Mouse (Mus musculus) layer of hippocampus, postnatal 14 days (tissue): ENCODE results near the gene Vmn1r219. TPM values are rescaled to one million over a fixed set of nuclear protein-coding genes. Genes with fewer than 3 reads are reported as not detected.
"Not testable (repeated sequence)": the region's sequence is repeated elsewhere in the genome, so short reads cannot be mapped to it uniquely, and the experiment has no call there.

Experiments used
- DNase-seq, 2 experiments: peaks; one replicate each; pipeline ENCODE4 v3.0.0; 2021 to 2022; ENCODE audit warnings: low spot score in 2 of 2, mixed read lengths in 1 of 2
- long read RNA-seq, 2 experiments: library from polyadenylated mRNA; stranded (forward); transcript quantifications; one replicate each; pipeline ENCODE4 v2.0.0; 2021
- total RNA-seq, 2 experiments: library from RNA; stranded (reverse); gene quantifications; 2 replicates each; pipeline ENCODE4 v1.2.3; 2021

The Vmn1r219 gene
- total RNA-seq, result not detected
- long read RNA-seq, experiment 1, result 0 reads
- long read RNA-seq, experiment 2, result 0 reads

DNA sequence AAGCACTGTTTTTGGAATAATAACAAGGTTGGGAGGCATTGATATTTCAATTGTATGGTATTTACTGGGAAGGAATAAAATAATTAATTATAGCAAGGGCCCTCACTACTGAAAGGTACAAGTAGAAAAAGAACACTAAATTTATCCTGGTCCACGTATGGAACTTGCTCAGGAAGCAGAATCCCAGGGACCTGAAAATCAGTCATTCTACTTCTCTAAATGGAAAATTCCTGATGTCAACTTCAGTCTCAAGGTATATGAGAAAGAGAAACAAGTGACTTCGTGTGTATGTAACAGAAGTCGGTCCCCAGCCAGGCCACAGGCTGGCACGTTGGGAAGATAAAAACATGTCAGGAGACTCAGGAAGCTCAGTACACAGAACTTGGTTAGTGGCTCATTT is at the start of gene Vmn1r219:
Gene Vmn1r219, plus strand, starts transcription at position 301 of the 400 bp plus-strand sequence.
- DNase-seq, result no peak

DNA sequence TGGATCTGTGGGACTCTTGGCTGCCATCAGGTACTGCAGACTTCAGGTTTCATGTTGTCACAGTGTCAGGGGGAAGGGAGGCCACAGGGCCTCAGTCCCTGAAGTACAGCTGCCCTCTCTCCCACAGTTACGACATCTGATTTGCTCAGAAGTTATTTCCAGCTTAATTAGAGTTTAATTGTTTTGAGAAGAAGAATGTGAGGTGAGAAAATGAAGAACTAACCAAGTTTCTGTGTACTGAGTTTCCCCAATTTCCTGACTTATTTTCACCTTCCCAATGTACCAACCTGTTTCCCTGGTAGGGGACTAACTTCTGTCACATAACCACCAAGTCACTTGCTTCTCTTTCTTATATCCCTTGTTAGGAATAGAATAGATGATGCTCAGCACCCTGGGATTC is 41.0 kb upstream of the Vmn1r219 start, which contains the start of gene Vmn1r217:
Gene Vmn1r217, minus strand, starts transcription at position 101 of the 400 bp plus-strand sequence.
- not testable (repeated sequence) for DNase-seq

DNA sequence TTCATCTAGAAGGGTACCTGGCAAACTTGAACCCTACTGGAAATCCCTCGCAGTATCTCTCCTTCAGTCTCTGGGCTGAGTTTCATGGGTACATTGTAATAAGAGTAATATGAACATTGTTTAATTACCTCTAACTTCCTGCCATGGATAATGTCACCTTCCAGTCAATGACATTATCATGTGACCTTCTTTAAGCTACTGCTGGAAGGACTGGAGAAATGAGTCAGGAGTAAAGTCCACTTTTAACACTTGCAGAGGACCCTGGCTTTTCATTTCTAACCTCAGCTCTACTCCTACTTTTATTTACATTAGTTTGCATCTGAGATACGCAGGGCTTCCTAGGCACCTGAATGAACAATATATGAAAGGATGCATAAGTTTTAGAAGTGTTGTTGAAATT is 38.5 kb upstream of the Vmn1r219 start:
- DNase-seq, result no peak

DNA sequence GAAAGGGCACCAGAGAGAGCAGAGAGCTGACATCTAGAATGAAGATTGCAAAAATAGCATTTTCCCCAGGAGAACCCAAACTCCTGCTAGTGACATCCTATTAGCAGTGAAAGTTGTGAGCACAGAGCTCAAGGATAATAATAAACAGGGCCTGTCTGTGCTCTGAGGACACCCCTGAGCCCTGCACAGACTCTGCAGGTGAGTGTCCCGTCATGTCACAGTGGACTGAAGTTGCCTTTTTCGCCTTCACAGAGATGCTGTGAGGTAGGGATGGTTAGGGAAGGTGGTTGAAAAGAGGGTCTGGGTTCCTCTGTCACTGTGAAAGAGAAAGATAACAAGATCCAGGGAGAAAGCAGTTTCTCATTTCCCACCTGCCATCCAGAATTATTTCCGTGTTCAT is 26.0 kb upstream of the Vmn1r219 start, which contains the start of gene Vmn1r218:
Gene Vmn1r218, plus strand, starts transcription at position 57 of the 400 bp plus-strand sequence.
- no peak for DNase-seq

DNA sequence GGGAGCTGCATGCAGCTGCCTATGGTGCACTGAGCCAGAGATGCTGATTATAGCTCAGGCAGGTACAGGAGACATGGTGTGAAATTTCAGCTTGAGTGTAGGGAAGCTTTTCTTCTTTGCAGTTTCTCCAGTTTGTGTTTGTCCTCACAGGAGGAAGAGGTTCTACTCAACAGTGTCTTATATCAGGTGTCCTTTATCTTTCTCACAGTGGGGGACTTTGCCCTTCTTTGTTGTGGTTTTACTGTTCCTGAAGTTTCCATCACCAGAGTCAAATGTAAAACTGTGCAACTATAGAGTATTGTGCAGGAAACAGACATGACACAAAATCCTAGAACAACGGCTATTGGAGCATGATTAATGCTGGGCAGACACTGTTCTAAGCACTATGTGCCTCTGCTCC is 25.6 kb upstream of the Vmn1r219 start:
- DNase-seq, result no peak

DNA sequence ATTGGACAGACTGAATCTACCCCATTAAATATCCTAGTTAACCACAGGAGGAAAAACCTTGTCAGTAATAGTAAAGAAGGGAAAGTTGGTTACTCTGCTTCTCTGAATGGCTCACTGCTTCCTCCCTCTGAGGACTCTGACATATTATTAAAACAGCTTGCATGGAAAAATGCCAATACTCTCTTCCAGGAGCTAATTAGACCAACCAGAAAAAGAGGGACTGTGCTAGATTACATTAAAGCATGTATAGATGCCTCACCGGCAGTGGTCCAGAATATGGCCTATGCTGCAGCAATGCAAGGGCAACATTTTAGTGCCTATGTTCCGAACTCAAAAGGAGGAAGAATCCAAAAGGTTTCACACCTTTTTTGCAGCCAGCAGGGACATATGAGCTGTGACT is 20.2 kb upstream of the Vmn1r219 start:
- peak; percentile 24 to 63 for DNase-seq

DNA sequence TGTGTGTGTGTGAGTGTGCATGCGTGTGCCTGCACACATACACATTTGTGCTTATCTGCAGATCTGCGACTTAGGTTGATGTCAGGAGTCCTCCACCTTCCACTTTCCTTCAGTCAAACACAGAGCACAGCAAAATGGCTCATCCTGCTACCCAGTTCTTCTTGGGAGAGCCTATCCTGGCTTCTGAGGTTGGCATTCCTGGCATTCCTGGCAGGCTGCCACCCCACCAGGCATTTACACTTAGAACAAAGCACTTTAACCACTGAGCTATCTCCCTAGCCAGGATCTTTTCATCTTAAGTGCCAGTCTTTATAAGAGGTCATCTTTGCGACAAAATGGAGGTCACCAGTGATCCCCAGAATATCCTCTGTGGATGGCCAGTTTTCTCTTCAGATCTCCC is 1.3 kb upstream of the Vmn1r219 start:
- DNase-seq, result no peak

DNA sequence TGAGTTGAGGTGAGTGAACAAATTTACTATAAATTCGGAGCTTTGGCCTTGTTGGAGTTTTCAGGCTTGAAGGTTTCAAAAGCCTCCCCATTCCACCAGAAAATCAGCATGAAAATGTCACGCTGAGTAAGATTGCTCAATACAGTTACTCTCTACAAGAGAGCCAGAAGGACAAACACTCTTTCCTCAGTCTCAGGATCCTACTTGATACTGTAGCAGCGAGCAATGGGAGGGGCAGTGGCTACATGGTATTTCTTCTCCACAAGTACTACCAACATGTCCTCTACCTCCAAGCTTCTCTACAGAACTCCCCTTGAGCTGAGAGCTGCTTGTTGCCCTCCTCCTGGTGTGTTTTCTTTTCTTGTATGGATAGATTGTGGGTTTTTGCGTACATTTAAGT is 7.4 kb downstream of the Vmn1r219 start:
- not testable (repeated sequence) for DNase-seq

DNA sequence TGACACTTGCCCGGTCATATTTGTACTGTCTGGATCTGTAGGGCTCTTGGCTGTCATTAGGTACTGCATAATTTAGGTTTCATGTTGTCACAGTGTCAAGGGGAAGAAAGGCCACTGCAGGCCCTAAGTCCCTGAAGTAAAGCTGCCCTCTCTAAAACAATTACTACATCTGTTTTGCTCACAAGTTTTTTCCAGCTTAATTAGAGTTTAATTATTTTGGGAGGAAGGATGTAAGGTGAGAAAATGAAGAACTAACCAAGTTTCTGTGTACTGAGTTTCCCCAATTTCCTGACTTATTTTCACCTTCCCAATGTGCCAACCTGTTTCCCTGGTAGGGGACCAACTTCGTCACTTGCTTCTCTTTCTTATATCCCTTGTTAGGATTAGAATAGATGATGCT is 28.8 kb downstream of the Vmn1r219 start, which contains the start of gene Vmn1r220:
Gene Vmn1r220, minus strand, starts transcription at position 101 of the 400 bp plus-strand sequence.
- no peak for DNase-seq

DNA sequence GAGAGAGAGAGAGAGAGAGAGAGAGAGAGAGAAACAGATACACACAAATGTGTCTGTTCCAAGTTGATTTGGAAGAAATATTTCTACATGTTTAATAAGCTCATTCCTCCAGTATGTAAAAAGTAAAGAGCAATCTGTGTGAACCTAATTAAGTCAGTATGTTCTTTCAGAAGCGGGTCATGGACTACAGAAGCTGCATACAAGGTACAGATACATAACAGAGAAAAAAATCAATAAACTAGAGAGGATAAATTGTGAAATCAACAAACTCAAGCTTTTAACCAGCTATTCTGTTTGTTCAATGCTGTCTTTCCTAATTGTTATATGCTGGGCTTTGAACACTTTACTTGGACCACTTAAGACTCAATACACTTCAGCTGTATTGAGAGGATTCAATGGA is 44.8 kb downstream of the Vmn1r219 start:
- not testable (repeated sequence) for DNase-seq

DNA sequence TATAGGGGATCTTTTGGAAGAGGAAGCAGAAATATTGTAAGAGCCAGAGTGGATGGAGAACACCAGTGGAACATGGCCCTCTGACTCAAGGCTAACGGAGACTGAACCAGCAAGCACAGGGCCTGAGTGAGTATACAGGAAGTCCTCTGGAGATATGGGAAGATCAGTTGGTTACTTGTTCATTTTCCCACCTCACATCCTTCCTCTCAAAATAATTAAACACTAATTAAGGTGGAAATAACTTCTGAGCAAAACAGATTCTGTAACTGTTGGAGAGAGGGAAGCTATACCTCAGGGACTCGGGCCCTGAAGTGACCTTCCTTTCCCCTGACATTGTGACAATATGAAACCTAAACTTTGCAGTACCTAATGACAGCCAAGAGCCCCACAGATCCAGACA is 54.7 kb downstream of the Vmn1r219 start, which contains the start of gene Vmn1r221:
Gene Vmn1r221, plus strand, starts transcription at position 301 of the 400 bp plus-strand sequence.
- not testable (repeated sequence) for DNase-seq

Other genes starting within 250 kb of the Vmn1r219 start
- gene Vmn1r213, start 151.7 kb upstream of the Vmn1r219 start, total RNA-seq, result not detected
- gene Vmn1r214, start 128.9 kb upstream of the Vmn1r219 start, total RNA-seq, result not detected
- gene Vmn1r215, start 91.3 kb upstream of the Vmn1r219 start, total RNA-seq, result not detected
- gene Vmn1r217, start 41.1 kb upstream of the Vmn1r219 start, total RNA-seq, result not detected
- not detected for gene Vmn1r218, start 26.2 kb upstream of the Vmn1r219 start, total RNA-seq
- not detected for gene Vmn1r220, start 28.7 kb downstream of the Vmn1r219 start, total RNA-seq
- not detected for gene Vmn1r221, start 54.8 kb downstream of the Vmn1r219 start, total RNA-seq
- gene Vmn1r222, start 76.6 kb downstream of the Vmn1r219 start, total RNA-seq, result not detected
- not detected for gene Vmn1r223, start 87.8 kb downstream of the Vmn1r219 start, total RNA-seq
- gene Zfp322a, start 209.9 kb downstream of the Vmn1r219 start, total RNA-seq, result 10 to 100 TPM; 34.9 to 39.8 TPM